Mouse (Mus musculus): ENCODE measurements around the gene Gm49336.
A peak's percentile ranks its signal among the peaks of the same experiment; 100 is the strongest.

Gene Gm49336

GRCm38 (mm10) chr14:60251281-60252003, at the start of gene Gm49336, which contains the start of gene Nupl1:
TSS of gene Gm49336 (minus strand) at chr14:60251507.
TSS of gene Nupl1 (minus strand) at chr14:60251431.
- DNase-seq (ENCODE audit: low read depth): peak; percentile 99

- DNase-seq (ENCODE audit: low read depth): no peak
These were observed 49.7 kb upstream of the Gm49336 start for GRCm38 (mm10) chr14:60301024-60301423.

GRCm38 (mm10) chr14:60300224-60300991, 49.1 kb upstream of the Gm49336 start:
- no peak for DNase-seq (ENCODE audit: low read depth)

- no peak for DNase-seq (ENCODE audit: low read depth)
These were observed 44.2 kb upstream of the Gm49336 start for GRCm38 (mm10) chr14:60295531-60295930.

- no peak for DNase-seq (ENCODE audit: low read depth)
These were observed 39.1 kb upstream of the Gm49336 start for GRCm38 (mm10) chr14:60290363-60290762.

- DNase-seq (ENCODE audit: low read depth): no peak
These were observed 35.0 kb upstream of the Gm49336 start for GRCm38 (mm10) chr14:60286194-60286863.

- no peak for DNase-seq (ENCODE audit: low read depth)
These were observed 24.3 kb upstream of the Gm49336 start for GRCm38 (mm10) chr14:60275301-60276276.

GRCm38 (mm10) chr14:60273346-60273745, 22.0 kb upstream of the Gm49336 start:
- DNase-seq (ENCODE audit: low read depth): no peak

- peak; percentile 74 for DNase-seq (ENCODE audit: low read depth)
These were observed 18.0 kb upstream of the Gm49336 start for GRCm38 (mm10) chr14:60269333-60269732.

GRCm38 (mm10) chr14:60264990-60265876, 13.9 kb upstream of the Gm49336 start, which contains the start of gene Mtmr6:
TSS of gene Mtmr6 (plus strand) at chr14:60265228.
- DNase-seq (ENCODE audit: low read depth): peak; percentile 99

GRCm38 (mm10) chr14:60262316-60262715, 11.0 kb upstream of the Gm49336 start:
- no peak for DNase-seq (ENCODE audit: low read depth)

- DNase-seq (ENCODE audit: low read depth): no peak
These were observed 6.5 kb upstream of the Gm49336 start for GRCm38 (mm10) chr14:60257851-60258250.

GRCm38 (mm10) chr14:60257101-60257500, 5.8 kb upstream of the Gm49336 start:
- DNase-seq (ENCODE audit: low read depth): no peak

GRCm38 (mm10) chr14:60256356-60256755, 5.0 kb upstream of the Gm49336 start:
- no peak for DNase-seq (ENCODE audit: low read depth)

GRCm38 (mm10) chr14:60254774-60255173, 3.5 kb upstream of the Gm49336 start:
- no peak for DNase-seq (ENCODE audit: low read depth)

- DNase-seq (ENCODE audit: low read depth): no peak
These were observed 2.2 kb upstream of the Gm49336 start for GRCm38 (mm10) chr14:60253466-60253865.

- peak; percentile 37 for DNase-seq (ENCODE audit: low read depth)
These were observed 995 bp upstream of the Gm49336 start for GRCm38 (mm10) chr14:60252004-60253000.

GRCm38 (mm10) chr14:60250879-60251278, 428 bp downstream of the Gm49336 start:
- no peak for DNase-seq (ENCODE audit: low read depth)

- DNase-seq (ENCODE audit: low read depth): peak; percentile 41
These were observed 941 bp downstream of the Gm49336 start for GRCm38 (mm10) chr14:60250366-60250765.
